Mouse (Mus musculus) left cerebral cortex, adult 18-20 months (tissue): Measurements from ENCODE around the gene Pdzd9. TPM values are rescaled to one million over a fixed set of nuclear protein-coding genes. Genes with fewer than 3 reads are reported as not detected.
"Not testable (repeated sequence)": the region's sequence is repeated elsewhere in the genome, so short reads cannot be mapped to it uniquely, and the experiment has no call there.

Experiments used
- DNase-seq, 2 experiments: peaks; one replicate each; pipeline ENCODE4 v3.0.0; 2021 to 2022; ENCODE audit warnings: low spot score in 2 of 2, mixed read lengths in 1 of 2
- long read RNA-seq, 2 experiments: library from polyadenylated mRNA; stranded (forward); transcript quantifications; one replicate each; pipeline ENCODE4 v2.0.0; 2021
- total RNA-seq, 2 experiments: library from RNA; stranded (reverse); gene quantifications; 2 replicates each; pipeline ENCODE4 v1.2.3; 2021

Pdzd9 gene
- total RNA-seq: not detected
- long read RNA-seq, experiment 1: 0 reads
- long read RNA-seq, experiment 2: 0 reads

DNA sequence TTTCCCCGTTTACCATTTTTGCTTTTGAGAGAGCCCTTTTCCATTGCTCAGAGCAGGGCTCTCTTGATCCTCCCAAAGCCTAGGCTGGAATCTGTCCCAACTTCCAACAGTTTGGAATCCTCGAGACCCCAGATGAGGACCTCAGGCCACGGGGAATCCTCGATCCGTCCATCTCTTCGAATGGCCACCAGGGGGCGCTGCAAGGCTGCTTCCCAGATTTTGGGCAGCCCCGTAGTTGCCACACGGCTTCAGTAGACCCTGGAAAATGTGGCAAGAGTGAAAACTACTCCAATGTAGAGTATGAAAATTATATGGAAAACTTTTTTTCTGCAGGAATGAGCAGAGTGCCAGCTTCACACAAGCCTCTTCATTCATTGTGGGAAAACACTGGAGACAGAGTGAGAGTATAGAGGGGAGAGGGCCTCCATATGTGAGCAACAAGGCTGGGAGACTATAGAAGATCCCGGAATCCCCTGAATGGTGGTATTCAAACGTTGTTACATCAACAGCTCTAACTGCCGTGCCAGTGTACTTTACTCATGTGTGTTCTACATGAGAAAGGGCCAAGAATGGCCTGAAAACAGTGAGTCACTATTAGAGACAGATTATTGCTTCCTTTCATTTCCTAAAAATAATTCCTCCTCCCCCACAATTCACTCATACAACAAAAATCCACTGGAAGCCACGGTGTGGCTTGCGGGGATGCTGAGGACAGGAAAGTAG, at the start of gene Pdzd9:
Pdzd9 (minus strand) TSS at position 191 of the 723 bp plus-strand sequence.
- peak; percentile 72 to 77 for DNase-seq

DNA sequence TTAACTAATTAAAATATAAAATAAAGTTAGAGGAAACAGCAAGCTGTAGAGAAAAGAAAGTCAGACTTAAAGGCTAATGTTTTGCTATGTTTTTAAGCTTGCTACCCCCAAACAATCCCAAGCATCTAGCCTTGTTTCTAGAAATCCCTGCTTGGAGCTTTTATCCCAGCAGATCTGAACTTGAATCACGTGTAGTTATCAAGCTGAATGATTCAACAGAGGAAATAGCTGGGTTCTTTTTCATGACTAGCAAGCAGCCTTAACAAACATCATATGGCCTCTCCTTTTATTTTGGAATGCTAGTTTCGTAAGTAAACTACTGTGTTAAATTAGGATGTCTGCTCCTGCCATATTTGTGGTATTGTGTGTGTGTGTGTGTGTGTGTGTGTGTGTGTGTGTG, 47.1 kb upstream of the Pdzd9 start:
- no peak for DNase-seq

DNA sequence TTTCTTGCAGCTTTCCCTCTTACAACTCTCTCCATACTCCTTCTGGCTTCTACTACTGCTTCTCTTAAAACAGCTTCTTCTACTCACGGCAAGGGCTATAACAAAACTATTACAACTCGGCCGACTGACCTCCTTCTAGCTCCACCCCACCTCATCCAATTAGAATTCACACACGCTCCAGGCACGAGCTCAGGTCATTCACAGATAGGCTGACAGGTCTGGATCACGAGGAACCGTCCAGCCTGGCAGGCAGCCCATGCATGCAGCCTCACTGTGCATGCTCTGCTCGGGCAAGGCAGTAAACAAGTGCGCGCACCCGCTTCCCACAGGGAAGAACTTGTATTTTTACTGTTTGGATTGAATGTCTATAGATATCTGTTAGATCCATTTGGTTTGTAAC, 43.8 kb upstream of the Pdzd9 start:
- DNase-seq: not testable (repeated sequence)

GRCm38 (mm10) chr7:120713225-120713624, 43.1 kb upstream of the Pdzd9 start:
- no peak for DNase-seq

DNA sequence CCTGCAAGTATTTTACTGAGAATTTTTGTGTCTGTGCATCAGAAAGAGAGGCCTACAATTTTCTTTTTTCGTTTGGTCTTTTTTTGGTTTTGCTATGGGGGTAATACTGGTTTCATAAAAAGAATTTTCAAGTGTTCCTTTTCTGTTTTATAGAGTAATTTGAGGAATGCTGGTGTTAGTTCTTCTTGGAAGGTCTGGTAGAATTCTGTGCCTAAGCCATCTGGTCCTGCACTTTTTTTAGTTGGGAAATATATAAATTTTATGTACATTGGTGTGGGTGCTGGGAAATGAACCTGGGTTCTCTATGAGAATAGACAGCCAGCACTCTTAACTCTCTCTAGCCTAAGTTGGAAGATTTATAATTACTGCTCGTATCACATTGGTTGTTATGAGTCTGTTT, 41.9 kb upstream of the Pdzd9 start:
- DNase-seq: no peak

- no peak for DNase-seq
Observed at GRCm38 (mm10) chr7:120703888-120704287, 33.7 kb upstream of the Pdzd9 start.

- no peak for DNase-seq
Observed at GRCm38 (mm10) chr7:120699586-120699985, 29.4 kb upstream of the Pdzd9 start.

DNA sequence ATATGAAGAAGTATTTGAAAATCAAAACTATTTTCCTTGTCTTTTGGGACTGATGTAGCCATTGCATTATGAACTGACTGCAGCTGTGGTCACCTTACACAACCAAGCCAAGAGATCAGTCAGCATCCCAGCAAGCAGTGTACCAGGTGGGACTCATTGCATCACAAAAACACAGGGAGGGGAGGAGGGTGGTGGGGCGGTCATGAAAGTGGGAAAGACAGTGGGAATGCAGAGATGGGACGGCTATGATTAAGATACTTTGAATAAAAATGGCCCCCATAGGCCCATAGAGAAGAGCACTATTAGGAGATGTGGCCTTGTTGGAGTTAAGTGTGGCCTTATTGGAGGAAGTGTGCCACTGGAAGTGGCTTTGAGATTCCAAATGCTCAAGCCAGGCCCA, 26.2 kb upstream of the Pdzd9 start:
- DNase-seq: no peak

GRCm38 (mm10) chr7:120695641-120696040, 25.5 kb upstream of the Pdzd9 start:
- DNase-seq: no peak

- no peak for DNase-seq
Observed at GRCm38 (mm10) chr7:120695196-120695595, 25.1 kb upstream of the Pdzd9 start.

- no peak for DNase-seq
Observed at GRCm38 (mm10) chr7:120693831-120694375, 23.8 kb upstream of the Pdzd9 start.

DNA sequence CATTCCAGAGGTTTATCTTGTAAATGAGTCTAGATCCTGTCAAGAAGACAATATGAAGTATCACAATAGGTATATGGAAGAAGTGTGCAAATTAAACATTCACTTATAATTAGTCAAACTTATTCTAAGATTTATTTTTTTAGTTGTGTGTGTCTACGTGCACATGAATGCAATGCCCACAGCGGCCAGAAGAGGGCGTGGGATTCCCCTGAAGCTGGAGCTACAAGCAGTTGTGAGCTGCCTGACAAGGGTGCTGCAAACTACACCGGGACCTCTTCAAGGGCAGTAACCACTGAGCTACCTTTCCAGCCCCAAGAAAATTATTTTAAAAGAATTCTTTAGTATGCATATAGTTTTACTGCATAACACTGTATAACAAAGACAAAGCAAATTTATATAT, 20.5 kb upstream of the Pdzd9 start:
- no peak for DNase-seq

DNA sequence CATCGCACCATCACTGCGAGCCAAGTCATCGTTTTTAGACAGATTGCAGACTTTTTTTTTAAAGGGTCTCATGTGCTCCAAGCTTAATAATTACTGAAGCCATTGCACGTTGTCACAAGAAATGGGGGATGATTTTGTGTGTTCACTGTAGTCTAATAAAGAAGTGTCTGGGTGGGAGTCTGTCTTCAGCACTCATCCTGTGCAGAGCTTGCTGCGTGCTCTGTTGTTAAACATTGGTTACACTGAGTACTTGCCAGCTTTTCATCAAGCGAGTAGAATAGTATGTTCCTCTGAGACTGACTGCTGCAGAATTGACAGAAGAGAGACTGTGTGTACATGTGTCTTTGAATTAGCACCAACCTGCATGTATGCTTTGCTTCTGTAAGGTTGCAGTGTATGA, 15.1 kb upstream of the Pdzd9 start:
- DNase-seq: no peak

DNA sequence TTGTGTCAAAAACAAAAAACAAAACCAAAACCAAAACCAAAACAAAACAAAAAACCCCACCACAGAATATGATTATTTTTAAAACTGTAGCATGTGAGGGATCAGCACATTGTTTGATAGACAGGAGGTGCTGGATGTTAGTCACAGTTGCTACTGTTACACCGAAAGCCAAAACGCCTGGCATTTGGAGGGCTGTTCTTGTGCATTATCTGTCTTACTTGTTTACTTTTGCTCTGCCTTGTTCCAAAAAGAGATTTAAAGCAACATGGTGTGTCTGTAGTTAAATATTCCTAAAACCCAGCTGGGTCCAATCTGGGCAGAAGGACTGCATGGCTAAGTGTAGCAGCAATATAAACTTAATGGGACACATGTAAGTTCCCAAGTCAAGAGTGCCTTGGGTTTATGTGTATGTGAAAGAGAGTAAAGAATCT, 14.6 kb upstream of the Pdzd9 start:
- no peak for DNase-seq

DNA sequence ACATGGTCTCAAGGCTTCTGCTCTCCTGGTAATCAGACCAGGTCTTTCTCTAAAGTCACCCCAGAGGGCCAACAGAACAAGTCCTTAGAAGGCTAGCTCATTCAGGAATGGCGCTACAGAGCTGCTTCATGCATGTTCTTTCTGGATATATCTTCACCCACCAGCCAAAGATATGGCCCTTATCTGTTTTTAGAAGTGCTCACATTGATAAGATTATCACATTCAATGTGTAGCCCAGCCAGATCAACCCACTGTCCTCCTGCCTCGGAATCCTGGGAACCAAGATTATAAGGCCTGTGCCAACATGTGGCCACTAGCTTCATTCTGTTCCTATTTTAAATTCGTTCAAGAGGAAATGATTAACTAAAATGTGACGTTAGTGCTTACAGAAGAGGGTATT, 11.9 kb upstream of the Pdzd9 start:
- DNase-seq: no peak

GRCm38 (mm10) chr7:120679023-120679422, 8.9 kb upstream of the Pdzd9 start:
- peak in 1 of 2 experiments; percentile 16 for DNase-seq

GRCm38 (mm10) chr7:120677764-120678531, 7.8 kb upstream of the Pdzd9 start:
- peak; percentile 29 to 45 for DNase-seq

DNA sequence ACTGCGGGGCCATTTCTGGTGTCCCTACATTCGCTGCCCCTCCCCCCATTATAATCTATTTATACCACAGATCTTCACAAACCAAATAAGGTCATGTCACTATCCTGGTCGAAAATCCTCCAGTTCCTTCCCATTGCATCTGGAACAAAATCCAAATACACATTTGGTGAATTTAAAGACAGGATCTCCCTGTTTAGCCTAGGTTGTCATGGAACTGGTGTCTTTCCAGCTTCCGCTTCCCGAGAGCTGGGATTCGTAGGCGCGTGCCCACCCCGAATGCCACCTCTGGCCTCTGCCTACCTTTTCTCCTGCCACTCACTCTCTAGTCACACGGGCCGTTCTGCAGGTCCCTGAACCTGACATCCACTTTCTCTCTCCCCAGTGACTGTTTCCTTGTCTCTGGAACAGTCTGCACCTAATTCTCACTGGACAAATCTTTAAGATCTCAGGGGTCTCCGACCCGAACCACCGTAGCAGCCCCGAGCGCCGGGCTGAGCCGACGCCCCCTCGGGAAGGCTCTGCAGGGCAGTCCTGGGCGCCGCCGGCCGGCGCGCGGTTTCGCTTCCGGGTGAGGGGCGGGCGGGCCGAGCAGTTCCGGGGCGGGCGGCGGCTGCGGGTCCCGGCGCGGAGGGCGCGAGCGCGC, 7.0 kb upstream of the Pdzd9 start, which contains the start of gene Mosmo:
Mosmo (plus strand) TSS at position 618 of the 643 bp plus-strand sequence.
- peak; percentile 61 to 72 for DNase-seq

DNA sequence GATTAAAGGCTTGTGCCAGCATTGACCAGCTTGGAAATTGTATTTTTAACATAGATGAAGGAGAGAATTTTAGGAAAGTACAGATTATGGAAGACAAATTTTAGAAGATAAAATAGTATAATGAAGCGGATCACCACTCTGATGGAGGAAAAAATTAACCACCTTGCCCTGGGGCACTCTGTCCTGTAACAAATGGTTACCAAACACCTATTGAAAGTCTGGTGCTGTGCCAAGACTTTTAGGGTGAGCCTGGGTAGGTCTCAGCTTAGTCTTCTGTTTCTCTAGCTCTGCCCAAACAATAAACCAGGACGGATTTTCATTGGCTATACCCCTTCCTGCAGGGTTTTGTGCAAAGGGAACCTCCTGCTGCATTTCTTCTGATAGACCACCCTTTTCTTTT, 1.1 kb upstream of the Pdzd9 start:
- DNase-seq: no peak

GRCm38 (mm10) chr7:120662079-120662478, 8.1 kb downstream of the Pdzd9 start:
- no peak for DNase-seq

DNA sequence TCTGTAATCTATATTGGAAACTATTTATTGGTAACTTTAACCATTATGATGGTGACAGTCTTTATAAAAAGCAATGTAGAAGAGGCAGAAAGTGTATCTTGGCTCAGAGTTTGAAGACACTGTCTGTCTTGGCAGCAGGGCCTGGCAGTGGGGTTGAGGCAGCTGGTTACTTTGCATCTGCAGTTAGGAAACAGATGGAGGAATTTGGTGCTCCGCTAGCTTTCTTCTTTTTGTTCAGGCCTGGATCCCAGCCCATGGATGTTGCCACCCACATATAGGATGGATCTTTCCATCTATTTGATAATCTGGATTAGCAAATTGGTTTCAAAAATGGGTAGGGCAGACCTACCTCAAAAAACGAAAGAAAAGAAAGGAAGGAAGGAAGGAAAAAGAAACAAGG, 22.3 kb downstream of the Pdzd9 start:
- peak; percentile 45 to 48 for DNase-seq

DNA sequence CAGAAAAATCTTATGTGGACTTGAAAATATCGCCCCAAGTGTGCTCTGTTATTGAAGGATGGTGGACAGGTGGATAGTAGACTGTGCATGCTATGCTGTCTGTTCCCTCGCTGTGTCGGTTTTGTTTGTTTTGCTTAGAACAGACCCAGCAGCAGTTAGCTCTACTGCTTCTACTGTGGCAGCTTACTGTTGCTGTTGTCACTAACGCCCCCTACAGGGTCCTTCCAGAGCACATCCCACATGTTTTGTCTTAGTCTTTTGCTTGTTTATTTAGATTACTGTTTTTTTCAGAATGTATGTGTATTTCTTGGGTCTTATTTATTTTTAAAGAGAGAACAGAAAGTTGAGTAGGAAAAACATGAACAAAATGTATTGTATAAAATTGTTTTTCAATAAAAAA, 26.9 kb downstream of the Pdzd9 start:
- no peak for DNase-seq
